Mouse (Mus musculus) hindbrain, embryonic 10.5 days (tissue): ENCODE results near the gene Carmil2. TPM values are rescaled to one million over a fixed set of nuclear protein-coding genes. Genes with fewer than 3 reads are reported as not detected.

Experiments
- DNase-seq: peaks from one replicate; pipeline ENCODE4 v3.0.0-alpha.2; 2017; ENCODE audit warnings: low spot score
- H3K27ac ChIP-seq: fragments of 300-500 bp; sonication (generic); 2 replicates; pipeline ENCODE4 v1.5.1; 2016; ENCODE audit warnings: mild to moderate bottlenecking, moderate library complexity
- H3K27me3 ChIP-seq: fragments of 300-500 bp; sonication (generic); 2 replicates; pipeline ENCODE4 v1.6.1; 2016; ENCODE audit warnings: mild to moderate bottlenecking; ENCODE audit not compliant: poor library complexity, insufficient read depth, severe bottlenecking
- H3K36me3 ChIP-seq: fragments of 300-500 bp; sonication (generic); 2 replicates; pipeline ENCODE4 v1.6.1; 2016; ENCODE audit warnings: mild to moderate bottlenecking, moderate library complexity
- H3K4me1 ChIP-seq: fragments of 300-500 bp; sonication (generic); replicated peaks from 2 replicates; pipeline ENCODE4 v1.6.1; 2016; ENCODE audit warnings: mild to moderate bottlenecking
- H3K4me3 ChIP-seq: fragments of 300-500 bp; sonication (generic); 2 replicates; pipeline ENCODE4 v1.5.1; 2016; ENCODE audit warnings: mild to moderate bottlenecking, moderate library complexity
- H3K9me3 ChIP-seq: fragments of 300-500 bp; sonication (generic); 2 replicates; pipeline ENCODE4 v1.6.1; 2016; ENCODE audit warnings: mild to moderate bottlenecking, moderate library complexity
- WGBS: fragments of 180-500 bp; shearing (Covaris S2); methylation state at CpG from one replicate; pipeline ENCODE4 v1.1.7; 2016; 5-methylcytosine and 5-hydroxymethylcytosine counted together
- polyA plus RNA-seq: library from polyadenylated mRNA; unstranded; fragments of >200 nt; fragmentation: Nextera tagmentation; extraction: Ambion mirVana; gene quantifications from 2 replicates; pipeline ENCODE4 v1.2.1, GENCODE M21; 2016

The Carmil2 gene
- polyA plus RNA-seq, 1 experiment from 2014 or later: 4.9 TPM

- 83% methylated on average over 3 of the region's 3 CpGs for WGBS
- H3K27me3 ChIP-seq: no peaks in the 10 kb centered on the region
- no peak overlapping the region for H3K27ac ChIP-seq
- peaks cover 21% of the 10 kb centered on the region for H3K36me3 ChIP-seq
- peaks cover 10% of the 10 kb centered on the region for H3K4me1 ChIP-seq
- H3K9me3 ChIP-seq: no peaks in the 10 kb centered on the region
- no peak overlapping the region for H3K4me3 ChIP-seq
- DNase-seq: no peak
Measured at GRCm38 (mm10) chr8:105712286-105712685, 26.2 kb downstream of the Carmil2 start.

GRCm38 (mm10) chr8:105714139-105714538 lies 28.1 kb downstream of the Carmil2 start:
- H3K27ac ChIP-seq: no peak overlapping the region
- H3K9me3 ChIP-seq: no peaks in the 10 kb centered on the region
- no peaks in the 10 kb centered on the region for H3K4me1 ChIP-seq
- peaks cover 32% of the 10 kb centered on the region for H3K36me3 ChIP-seq
- no peaks in the 10 kb centered on the region for H3K27me3 ChIP-seq
- WGBS: 10% methylated on average over 3 of the region's 3 CpGs
- DNase-seq: peak; percentile 85
- H3K4me3 ChIP-seq: no peak overlapping the region

GRCm38 (mm10) chr8:105715042-105715441 lies 29.0 kb downstream of the Carmil2 start:
- Histone ChIP-seq H3K4me3 (no peak overlapping the region), H3K27ac (no peak overlapping the region), H3K4me1 (no peaks in the 10 kb centered on the region), H3K36me3 (peaks cover 39% of the 10 kb centered on the region), H3K9me3 (no peaks in the 10 kb centered on the region), H3K27me3 (no peaks in the 10 kb centered on the region)
- no peak for DNase-seq
- 86% methylated on average over 6 of the region's 6 CpGs for WGBS

- peaks cover 44% of the 10 kb centered on the region for H3K36me3 ChIP-seq
- no peak overlapping the region for H3K27ac ChIP-seq
- no peaks in the 10 kb centered on the region for H3K27me3 ChIP-seq
- H3K4me3 ChIP-seq: no peak overlapping the region
- 93% methylated on average over 15 of the region's 15 CpGs for WGBS
- H3K4me1 ChIP-seq: no peaks in the 10 kb centered on the region
- no peak for DNase-seq
- H3K9me3 ChIP-seq: no peaks in the 10 kb centered on the region
Measured at GRCm38 (mm10) chr8:105716302-105716945, 30.4 kb downstream of the Carmil2 start.

- Histone ChIP-seq H3K27ac (no peak overlapping the region), H3K36me3 (peaks cover 64% of the 10 kb centered on the region)
Measured at GRCm38 (mm10) chr8:105719637-105720036, 33.6 kb downstream of the Carmil2 start.

GRCm38 (mm10) chr8:105722861-105723260 lies 36.8 kb downstream of the Carmil2 start:
- Histone ChIP-seq H3K27ac (no peak overlapping the region), H3K4me1 (no peaks in the 10 kb centered on the region), H3K9me3 (no peaks in the 10 kb centered on the region), H3K4me3 (no peak overlapping the region), H3K27me3 (no peaks in the 10 kb centered on the region), H3K36me3 (peaks cover 64% of the 10 kb centered on the region)
- DNase-seq: no peak
- 89% methylated on average over 9 of the region's 9 CpGs for WGBS

More at GRCm38 (mm10) chr8:105719637-105720036, 33.6 kb downstream of the Carmil2 start:
- H3K4me3 ChIP-seq: no peak overlapping the region
- no peaks in the 10 kb centered on the region for H3K4me1 ChIP-seq
- H3K9me3 ChIP-seq: no peaks in the 10 kb centered on the region
- WGBS: 87% methylated on average over 4 of the region's 4 CpGs
- no peak for DNase-seq
- H3K27me3 ChIP-seq: no peaks in the 10 kb centered on the region

- no peak for DNase-seq
- Histone ChIP-seq H3K36me3 (peaks cover 55% of the 10 kb centered on the region), H3K27me3 (no peaks in the 10 kb centered on the region), H3K4me1 (no peaks in the 10 kb centered on the region), H3K4me3 (no peak overlapping the region), H3K9me3 (no peaks in the 10 kb centered on the region), H3K27ac (no peak overlapping the region)
- 85% methylated on average over 5 of the region's 5 CpGs for WGBS
Measured at GRCm38 (mm10) chr8:105725726-105726125, 39.7 kb downstream of the Carmil2 start.

GRCm38 (mm10) chr8:105727397-105728124 lies 41.5 kb downstream of the Carmil2 start:
- no peak for DNase-seq
- no peak overlapping the region for H3K27ac ChIP-seq
- no peaks in the 10 kb centered on the region for H3K27me3 ChIP-seq
- 89% methylated on average over 18 of the region's 18 CpGs for WGBS
- peaks cover 53% of the 10 kb centered on the region for H3K36me3 ChIP-seq
- H3K4me3 ChIP-seq: no peak overlapping the region
- H3K4me1 ChIP-seq: no peaks in the 10 kb centered on the region
- H3K9me3 ChIP-seq: no peaks in the 10 kb centered on the region

- 96% methylated on average over 5 of the region's 5 CpGs for WGBS
- Histone ChIP-seq H3K4me3 (no peak overlapping the region), H3K36me3 (peaks cover 22% of the 10 kb centered on the region), H3K9me3 (no peaks in the 10 kb centered on the region), H3K4me1 (no peaks in the 10 kb centered on the region), H3K27me3 (no peaks in the 10 kb centered on the region), H3K27ac (no peak overlapping the region)
- no peak for DNase-seq
Measured at GRCm38 (mm10) chr8:105732186-105732585, 46.1 kb downstream of the Carmil2 start.

GRCm38 (mm10) chr8:105739216-105739615 lies 53.1 kb downstream of the Carmil2 start:
- Histone ChIP-seq H3K27ac (no peak overlapping the region), H3K27me3 (no peaks in the 10 kb centered on the region), H3K36me3 (peaks cover 11% of the 10 kb centered on the region), H3K4me1 (no peaks in the 10 kb centered on the region), H3K9me3 (no peaks in the 10 kb centered on the region), H3K4me3 (no peak overlapping the region)
- 95% methylated on average over 5 of the region's 5 CpGs for WGBS
- DNase-seq: no peak

GRCm38 (mm10) chr8:105743301-105743700 lies 57.2 kb downstream of the Carmil2 start:
- H3K4me3 ChIP-seq: no peak overlapping the region
- no peak for DNase-seq
- H3K4me1 ChIP-seq: no peaks in the 10 kb centered on the region; the same call in 1 of the 2 replicates
- peaks cover 10% of the 10 kb centered on the region for H3K36me3 ChIP-seq
- 88% methylated on average over 4 of the region's 4 CpGs for WGBS
- no peak overlapping the region for H3K27ac ChIP-seq
- no peaks in the 10 kb centered on the region for H3K27me3 ChIP-seq
- H3K9me3 ChIP-seq: no peaks in the 10 kb centered on the region
